Comparison of ENCODE assay signal across 8 mouse cellular contexts in genomic region chr11:96340698-96341365, GRCm38 (mm10). TPM values are rescaled to one million over a fixed set of nuclear protein-coding genes. Genes with fewer than 3 reads are reported as not detected.
DNase-seq lines count a peak whose midpoint lies in the region; ATAC-seq and TF ChIP-seq lines count a peak whose summit lies in the region.

No protein-coding gene starts in this region.

- TF ChIP-seq CTCF in heart, adult 2 months (IDR thresholded peaks at IDR 0.05), result no peak
- TF ChIP-seq CTCF in cerebellum, adult 2 months (IDR thresholded peaks at IDR 0.05; ENCODE audit: borderline replicate concordance, insufficient read depth, low read depth, low read length), result no peak

- TF ChIP-seq EP300 in heart, adult 2 months (IDR thresholded peaks at IDR 0.05; ENCODE audit: insufficient read depth, low read depth, low read length), result no peak

- peaks cover 17% of the 10 kb centered on the region for H3K27me3 ChIP-seq in heart, adult 2 months (ENCODE audit: control insufficient read depth, insufficient read depth, low read length)
- peaks cover 100% of the 10 kb centered on the region for H3K27me3 ChIP-seq in embryonic facial prominence, embryonic 10.5 days (replicated peaks; ENCODE audit: low read depth, poor library complexity, severe bottlenecking)
- no peaks in the 10 kb centered on the region for H3K27me3 ChIP-seq in kidney, embryonic 14.5 days (ENCODE audit: control insufficient read depth, insufficient read depth, low read length)
- peaks cover 8% of the 10 kb centered on the region; the same call in 1 of the 2 replicates for H3K27me3 ChIP-seq in cerebellum, adult 2 months (ENCODE audit: control insufficient read depth, insufficient read depth, low read length)

- peak overlapping the region; percentile 73 for H3K4me2 ChIP-seq in kidney, embryonic 14.5 days (replicated peaks; ENCODE audit: low read depth, low read length)

- no peak overlapping the region; the same call in 1 of the 2 replicates for H3K27ac ChIP-seq in heart, adult 2 months
- H3K27ac ChIP-seq in embryonic facial prominence, embryonic 10.5 days (replicated peaks), result peak overlapping the region; percentile 63
- H3K27ac ChIP-seq in kidney, embryonic 14.5 days (ENCODE audit: low read depth, low read length), result peak overlapping the region; percentile 100
- no peak overlapping the region for H3K27ac ChIP-seq in cerebellum, adult 2 months (ENCODE audit: insufficient read depth, low read length)

- no peak for TF ChIP-seq POLR2A in heart, adult 2 months (IDR thresholded peaks at IDR 0.05; ENCODE audit: insufficient read depth, low read depth, low read length)
- TF ChIP-seq POLR2A in cerebellum, adult 2 months (IDR thresholded peaks at IDR 0.05; ENCODE audit: borderline replicate concordance, insufficient read depth, low read length), result no peak

- H3K4me3 ChIP-seq in heart, adult 2 months, result peak overlapping the region; percentile 36
- peak overlapping the region; percentile 49 for H3K4me3 ChIP-seq in embryonic facial prominence, embryonic 10.5 days
- peak overlapping the region; percentile 37 for H3K4me3 ChIP-seq in kidney, embryonic 14.5 days (ENCODE audit: low read length)
- no peak overlapping the region for H3K4me3 ChIP-seq in cerebellum, adult 2 months (replicated peaks; ENCODE audit: insufficient read depth, low read depth, low read length)

- WGBS in heart, adult 2 months, result 3% methylated on average over 35 of the region's 36 CpGs
- WGBS in embryonic facial prominence, embryonic 10.5 days, result under 1% methylated on average over 35 of the region's 36 CpGs
- WGBS in kidney, embryonic 14.5 days, result under 1% methylated on average over 31 of the region's 36 CpGs
- WGBS in cerebellum, adult 2 months, result 3% methylated on average over 36 of the region's 36 CpGs

- no peaks in the 10 kb centered on the region for H3K4me1 ChIP-seq in heart, adult 2 months (ENCODE audit: control insufficient read depth, insufficient read depth, low read length)
- peaks cover 16% of the 10 kb centered on the region for H3K4me1 ChIP-seq in embryonic facial prominence, embryonic 10.5 days
- peaks cover 87% of the 10 kb centered on the region for H3K4me1 ChIP-seq in kidney, embryonic 14.5 days (ENCODE audit: control insufficient read depth, insufficient read depth, low read length)
- no peaks in the 10 kb centered on the region for H3K4me1 ChIP-seq in cerebellum, adult 2 months (ENCODE audit: control insufficient read depth, insufficient read depth, low read length)

- H3K9me3 ChIP-seq in embryonic facial prominence, embryonic 10.5 days, result no peaks in the 10 kb centered on the region
- no peaks in the 10 kb centered on the region for H3K9me3 ChIP-seq in kidney, embryonic 14.5 days (ENCODE audit: control insufficient read depth, low read length)

- DNase-seq in heart, adult 2 months, result peak in 1 of 2 experiments; percentile 29
- DNase-seq in heart, adult 9 months (ENCODE audit: low spot score in 2 of 2), result no peak
- DNase-seq in embryonic facial prominence, embryonic 10.5 days (ENCODE audit: low spot score), result peak; percentile 56
- DNase-seq in mesoderm, embryonic 11.5 days (ENCODE audit: low read depth, low spot score), result peak; percentile 94
- DNase-seq in cerebellum, adult 2 months, result no peak
- DNase-seq in B cell, adult 2 months, result no peak
- no peak for DNase-seq in cerebellum, postnatal 25 days

- intact Hi-C loops in heart, adult 2 months (cut with DNase I), result loop anchor here (1.0 kb wide), 1 partner anchor 27 kb away; no protein-coding TSS in a partner anchor

- ATAC-seq in kidney, embryonic 14.5 days (ENCODE audit: low FRiP score, low TSS enrichment), result peak; percentile 77

- no peaks in the 10 kb centered on the region for H3K79me2 ChIP-seq in heart, adult 2 months (replicated peaks; ENCODE audit: control insufficient read depth, insufficient read depth, low read length)

- no peaks in the 10 kb centered on the region for H3K36me3 ChIP-seq in heart, adult 2 months (ENCODE audit: control insufficient read depth, insufficient read depth, low read length)
- H3K36me3 ChIP-seq in embryonic facial prominence, embryonic 10.5 days (replicated peaks), result no peaks in the 10 kb centered on the region
- peaks cover 38% of the 10 kb centered on the region for H3K36me3 ChIP-seq in kidney, embryonic 14.5 days (ENCODE audit: control insufficient read depth, insufficient read depth, low read length)

- peak overlapping the region; percentile 49 for H3K9ac ChIP-seq in heart, adult 2 months (ENCODE audit: low read depth, low read length)
- H3K9ac ChIP-seq in kidney, embryonic 14.5 days (ENCODE audit: low read depth, low read length), result peak overlapping the region; percentile 77

RNA-seq across cellular contexts. Expression of gene Hoxb2, which starts 9.5 kb away (rescaled TPM):
- under 1 TPM; 0.23 to 0.68 TPM for total RNA-seq in heart, adult 2 months (2021)
- 0.91 and 1.4 TPM in 2 replicates for polyA plus RNA-seq in heart, adult 2 months (2012; rRNA removed)
- polyA plus RNA-seq in embryonic facial prominence, embryonic 10.5 days (2016; fragmentation: Nextera tagmentation; extraction: Ambion mirVana), result 5.8 and 17.0 TPM in 2 replicates
- polyA plus RNA-seq in kidney, embryonic 14.5 days (2014; fragmentation: Nextera tagmentation; extraction: Ambion mirVana), result 49.9 and 67.2 TPM in 2 replicates
- polyA plus RNA-seq in cerebellum, adult 2 months (2012; rRNA removed), result 4.2 and 4.7 TPM in 2 replicates

RNA-seq across cellular contexts. Expression of gene Hoxb3, which starts 17.7 kb away (rescaled TPM):
- under 1 TPM; 0.23 to 0.30 TPM for total RNA-seq in heart, adult 2 months (2021)
- 0.64 and 0.82 TPM in 2 replicates for polyA plus RNA-seq in heart, adult 2 months (2012; rRNA removed)
- polyA plus RNA-seq in embryonic facial prominence, embryonic 10.5 days (2016; fragmentation: Nextera tagmentation; extraction: Ambion mirVana), result 0.69 and 3.4 TPM in 2 replicates
- 8.2 and 8.6 TPM in 2 replicates for polyA plus RNA-seq in kidney, embryonic 14.5 days (2014; fragmentation: Nextera tagmentation; extraction: Ambion mirVana)
- polyA plus RNA-seq in cerebellum, adult 2 months (2012; rRNA removed), result 5.4 and 5.5 TPM in 2 replicates

RNA-seq across cellular contexts. Expression of gene Hoxb4, which starts 22.8 kb away (rescaled TPM):
- under 1 TPM; 0.63 to 0.75 TPM for total RNA-seq in heart, adult 2 months (2021)
- polyA plus RNA-seq in heart, adult 2 months (2012; rRNA removed), result 1.00 and 1.1 TPM in 2 replicates
- polyA plus RNA-seq in embryonic facial prominence, embryonic 10.5 days (2016; fragmentation: Nextera tagmentation; extraction: Ambion mirVana), result 0.09 and 0.23 TPM in 2 replicates
- polyA plus RNA-seq in kidney, embryonic 14.5 days (2014; fragmentation: Nextera tagmentation; extraction: Ambion mirVana), result 4.2 and 8.6 TPM in 2 replicates
- 1.5 TPM in 2 replicates for polyA plus RNA-seq in cerebellum, adult 2 months (2012; rRNA removed)

RNA-seq across cellular contexts. Expression of gene Hoxb1, which starts 24.7 kb away (rescaled TPM):
- not detected for total RNA-seq in heart, adult 2 months (2021)
- not detected in 2 replicates for polyA plus RNA-seq in heart, adult 2 months (2012; rRNA removed)
- polyA plus RNA-seq in embryonic facial prominence, embryonic 10.5 days (2016; fragmentation: Nextera tagmentation; extraction: Ambion mirVana), result 1.2 and 7.1 TPM in 2 replicates
- 0.27 and 0.37 TPM in 2 replicates for polyA plus RNA-seq in kidney, embryonic 14.5 days (2014; fragmentation: Nextera tagmentation; extraction: Ambion mirVana)
- polyA plus RNA-seq in cerebellum, adult 2 months (2012; rRNA removed), result 0.06 TPM in 1 of 2 replicates, not detected in the other

RNA-seq across cellular contexts. Expression of gene Hoxb5, which starts 37.7 kb away (rescaled TPM):
- total RNA-seq in heart, adult 2 months (2021), result under 1 TPM in 1 of 2 experiments, not detected in 1; 0.18 TPM
- polyA plus RNA-seq in heart, adult 2 months (2012; rRNA removed), result 0.20 and 0.23 TPM in 2 replicates
- 0.07 and 0.28 TPM in 2 replicates for polyA plus RNA-seq in embryonic facial prominence, embryonic 10.5 days (2016; fragmentation: Nextera tagmentation; extraction: Ambion mirVana)
- 22.1 and 24.3 TPM in 2 replicates for polyA plus RNA-seq in kidney, embryonic 14.5 days (2014; fragmentation: Nextera tagmentation; extraction: Ambion mirVana)
- 6.8 and 9.3 TPM in 2 replicates for polyA plus RNA-seq in cerebellum, adult 2 months (2012; rRNA removed)

Comparison
In these comparisons a context has a peak if more than half of its experiments do, and no peak if none do; other contexts are left out.
1. DNase-seq: peak in embryonic facial prominence, embryonic 10.5 days (single experiment) and mesoderm, embryonic 11.5 days (single experiment); none in heart, adult 9 months (0 of 2), cerebellum, adult 2 months (0 of 2), B cell, adult 2 months (0 of 2) and cerebellum, postnatal 25 days (0 of 2).
2. H3K27ac ChIP-seq: peak in embryonic facial prominence, embryonic 10.5 days (single experiment) and kidney, embryonic 14.5 days (single experiment); none in heart, adult 2 months (single experiment) and cerebellum, adult 2 months (single experiment).